Mouse (Mus musculus) liver, adult 2 months (tissue): ENCODE measurements around the gene Gm26602.

ENCODE experiments used
- CTCF ChIP-seq: fragments of 200-500 bp; IDR thresholded peaks from 2 replicates; pipeline ENCODE4 v1.5.1; 2011; ENCODE audit warnings: low read depth, low read length, control low read depth
- POLR2A ChIP-seq: fragments of 200-500 bp; IDR thresholded peaks from 2 replicates; pipeline ENCODE4 v1.6.1; 2011; ENCODE audit warnings: low read length, control low read depth; ENCODE audit not compliant: insufficient read depth; ENCODE audit errors: extremely low read depth

GRCm38 (mm10) chr10:79896814-79897213, 13.8 kb upstream of the Gm26602 start:
- TF ChIP-seq POLR2A (no peak), CTCF (no peak)
